Mouse (Mus musculus) adrenal gland, postnatal 36 days (tissue): ENCODE results near the gene Gng10. TPM values are rescaled to one million over a fixed set of nuclear protein-coding genes. Genes with fewer than 3 reads are reported as not detected.
A peak's percentile ranks its signal among the peaks of the same experiment; 100 is the strongest.

Experiments used
- DNase-seq, 2 experiments: peaks; one replicate each; pipeline ENCODE4 v3.0.0; 2021; ENCODE audit warnings: mixed read lengths in 1 of 2
- long read RNA-seq, 2 experiments: library from polyadenylated mRNA; stranded (forward); transcript quantifications; one replicate each; pipeline ENCODE4 v2.0.0; 2021; ENCODE audit warnings: borderline sequencing depth in 2 of 2
- total RNA-seq, 2 experiments: library from RNA; stranded (reverse); gene quantifications; 2 replicates each; pipeline ENCODE4 v1.2.3; 2021

The Gng10 gene
- 10 to 100 TPM; 32.9 to 33.2 TPM for total RNA-seq
- long read RNA-seq, experiment 1, transcript Gng10-201 (3 exons, 1,192 nt) = major isoform, 37 of 38 reads
- long read RNA-seq, experiment 1, partial matches to known transcripts = 0 of 38 reads
- long read RNA-seq, experiment 1, other reads (novel, unspliced or antisense) = 1 of 38 reads
- long read RNA-seq, experiment 2, transcript Gng10-201 (3 exons, 1,192 nt) = major isoform, 15 of 15 reads
- long read RNA-seq, experiment 2, partial matches to known transcripts = 0 of 15 reads
- long read RNA-seq, experiment 2, other reads (novel, unspliced or antisense) = 0 of 15 reads

DNA sequence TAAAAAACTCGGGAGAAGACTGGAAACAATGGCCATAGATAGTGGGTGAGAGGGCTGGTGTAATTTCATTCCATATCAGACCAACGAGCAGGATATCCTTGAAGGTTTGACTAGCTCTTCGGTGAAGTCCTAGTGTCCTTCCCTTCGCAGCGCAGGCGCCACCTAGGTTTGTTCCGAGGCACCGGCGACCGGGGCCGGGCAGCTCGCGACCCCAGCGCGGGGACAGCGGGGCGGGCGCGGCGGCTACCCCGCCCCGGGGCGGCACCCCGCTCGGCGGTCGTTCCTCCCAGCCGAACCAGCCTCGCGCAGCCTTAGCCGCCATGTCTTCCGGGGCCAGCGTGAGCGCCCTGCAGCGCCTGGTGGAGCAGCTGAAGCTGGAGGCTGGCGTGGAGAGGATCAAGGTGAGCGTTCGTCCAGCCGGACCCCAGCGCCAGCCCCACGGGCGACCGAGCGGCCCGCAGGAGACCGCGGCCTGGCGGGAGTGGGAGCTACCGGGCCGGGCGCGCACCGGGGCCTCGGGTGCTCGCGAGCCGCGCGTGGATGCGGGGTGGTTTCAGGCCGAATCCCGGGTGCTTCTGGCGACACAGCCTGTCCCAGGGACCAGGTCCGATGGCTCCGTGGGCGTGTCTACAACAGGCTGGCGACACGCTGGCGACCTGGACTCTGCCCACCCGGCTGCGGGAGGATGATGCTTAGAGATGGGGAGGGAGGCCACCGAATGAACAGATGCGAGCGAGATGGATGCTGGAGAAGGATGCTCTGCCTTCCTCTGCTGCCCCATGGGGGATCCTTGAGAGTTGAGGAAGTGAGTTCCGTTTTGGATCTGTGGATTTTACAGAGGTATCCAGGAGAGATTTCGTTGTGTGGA lies at the start of gene Gng10:
Gng10 (plus strand) TSS at position 171 of the 868 bp plus-strand sequence.
- DNase-seq = peak; percentile 81 to 87

DNA sequence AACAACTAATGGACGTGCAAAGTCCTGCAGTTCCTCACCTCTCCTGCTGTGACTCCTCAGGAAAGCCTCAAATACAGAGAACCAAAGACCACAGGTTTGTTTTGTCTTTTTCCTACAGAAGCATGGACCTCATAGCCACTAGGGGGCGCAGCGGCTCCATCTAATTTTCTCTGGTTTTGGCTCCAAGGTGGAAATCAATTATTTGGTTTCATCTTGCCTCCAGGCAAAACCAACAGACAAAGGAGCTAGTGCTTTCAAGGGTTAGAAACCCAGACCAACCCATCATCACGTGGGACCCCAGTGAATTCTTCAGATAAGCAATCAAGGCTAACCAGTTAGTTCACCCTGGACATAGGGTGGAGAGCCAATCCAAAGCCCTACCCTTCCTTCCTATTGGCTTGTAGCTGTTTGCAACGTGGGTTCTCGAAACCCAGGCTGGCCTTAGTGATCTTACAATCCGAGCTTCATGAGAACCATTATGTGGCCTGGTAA lies 49.7 kb upstream of the Gng10 start:
- peak; percentile 80 to 87 for DNase-seq

DNA sequence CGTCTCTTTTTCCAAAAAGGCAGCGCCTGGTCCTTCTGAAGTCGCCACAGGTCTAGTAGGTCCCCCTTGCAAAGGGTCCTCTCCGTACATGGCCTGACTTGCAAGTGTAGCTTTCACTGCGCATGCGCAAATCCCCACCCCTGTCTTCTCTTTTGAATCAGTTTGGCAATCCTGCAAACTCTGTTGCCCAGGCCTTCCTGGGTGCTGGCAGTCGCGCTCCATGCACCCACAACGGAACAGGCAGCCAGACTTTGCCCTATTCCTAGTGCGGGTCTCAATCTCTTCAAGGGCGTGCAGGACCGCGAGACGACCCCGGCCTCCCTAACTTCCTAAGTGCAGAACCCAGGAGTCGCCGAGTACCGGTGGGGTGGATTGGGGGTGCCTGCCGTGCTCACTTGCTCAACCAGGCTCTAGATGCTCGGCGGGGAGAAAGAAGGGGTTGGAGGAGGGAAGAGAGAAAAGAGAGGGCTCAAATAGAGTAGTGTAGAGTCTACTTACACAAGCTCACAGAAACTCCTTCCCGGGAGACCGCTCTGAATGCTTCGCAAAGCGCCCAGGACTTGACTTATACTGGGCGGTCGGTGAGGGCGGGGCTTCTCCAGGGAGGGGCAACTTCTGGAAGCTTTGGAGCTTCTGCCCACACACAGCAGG lies 48.2 kb upstream of the Gng10 start, which contains the start of gene Ptgr1:
Ptgr1 (minus strand) TSS at position 580 of the 651 bp plus-strand sequence.
- DNase-seq = peak; percentile 92

DNA sequence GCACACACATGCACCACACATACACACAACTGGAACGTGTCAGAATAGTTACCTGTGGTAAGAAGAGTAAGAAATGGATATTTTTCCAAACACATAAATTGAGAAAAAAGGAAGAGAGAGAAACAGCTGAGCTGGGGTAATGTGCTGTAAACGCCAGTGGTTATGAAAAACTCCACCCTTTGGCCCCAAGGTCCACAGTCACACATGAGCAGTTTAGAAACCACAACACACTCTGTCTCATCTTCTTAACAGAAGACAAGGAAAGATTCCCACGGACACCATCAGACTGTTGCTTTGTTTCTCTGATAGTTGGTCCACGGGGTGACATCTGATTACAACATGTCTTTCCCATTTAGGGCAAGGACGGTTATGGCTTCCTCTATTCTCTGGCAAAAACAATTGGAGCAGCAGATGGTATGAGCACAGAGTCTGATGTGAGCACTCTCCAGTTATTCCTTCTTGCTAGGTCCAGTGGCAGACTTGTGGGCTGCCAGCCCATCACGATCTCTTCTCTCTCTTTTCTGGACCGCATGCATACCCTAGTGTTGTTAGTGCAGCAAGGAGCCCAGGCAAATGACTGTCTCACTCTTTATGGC lies 45.5 kb upstream of the Gng10 start:
- DNase-seq = no peak

DNA sequence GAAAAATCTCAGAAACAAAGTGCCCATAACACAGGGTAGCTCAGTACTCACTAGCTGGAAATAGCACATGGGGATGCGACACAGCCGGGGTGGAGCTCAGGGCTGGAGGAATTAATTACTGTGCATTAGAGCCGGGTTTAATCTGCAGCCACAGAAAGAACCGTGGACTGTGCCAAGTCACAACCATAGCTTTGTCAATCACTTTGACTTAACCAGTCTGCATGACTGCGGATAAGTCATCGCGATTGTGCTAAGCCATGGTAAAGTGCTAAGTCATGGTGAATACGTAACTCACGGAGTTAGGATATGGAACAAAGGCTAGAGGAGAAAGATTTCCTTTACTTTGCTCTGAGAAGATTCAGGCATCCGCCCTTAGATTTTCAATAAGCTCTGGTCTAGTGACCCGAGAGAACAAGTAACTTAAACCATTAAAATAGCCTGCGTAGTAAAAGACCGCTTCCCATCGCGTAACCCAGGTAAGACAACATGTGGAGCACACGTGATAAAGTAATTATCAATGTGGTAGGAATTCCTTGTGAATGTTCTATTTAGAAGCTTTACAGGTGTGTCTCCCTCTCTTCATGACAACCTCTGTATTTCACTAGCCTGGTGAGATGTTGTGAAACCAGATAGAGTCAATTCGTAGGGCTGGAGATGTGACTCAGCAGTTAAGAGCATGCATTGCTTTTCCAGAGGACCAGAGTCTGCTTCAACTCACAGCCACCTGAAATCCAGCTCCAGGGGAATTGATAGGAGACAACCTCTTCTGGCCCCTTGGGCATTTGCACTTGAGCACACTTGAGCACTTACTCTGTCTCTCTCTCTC lies 44.1 kb upstream of the Gng10 start:
- no peak for DNase-seq

DNA sequence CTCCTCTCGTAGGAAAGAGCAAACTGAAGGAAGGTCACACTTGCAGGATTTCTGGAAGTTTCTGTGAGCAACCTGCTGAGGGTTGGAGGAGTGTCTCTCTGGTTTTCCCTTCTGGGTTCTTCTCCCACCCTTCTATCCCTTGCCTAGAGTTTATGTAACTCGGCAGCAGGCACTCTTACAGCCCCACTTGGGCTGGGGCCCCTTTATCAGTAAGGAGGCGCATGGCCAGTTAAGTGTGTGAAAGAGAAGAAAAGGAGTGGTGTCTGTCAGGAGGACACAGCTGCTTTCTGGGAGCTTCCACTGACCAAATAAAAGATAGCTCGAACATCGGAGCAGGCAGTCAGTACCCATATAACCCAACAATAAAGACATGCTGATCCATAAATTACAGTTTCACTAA lies 42.7 kb upstream of the Gng10 start:
- no peak for DNase-seq

DNA sequence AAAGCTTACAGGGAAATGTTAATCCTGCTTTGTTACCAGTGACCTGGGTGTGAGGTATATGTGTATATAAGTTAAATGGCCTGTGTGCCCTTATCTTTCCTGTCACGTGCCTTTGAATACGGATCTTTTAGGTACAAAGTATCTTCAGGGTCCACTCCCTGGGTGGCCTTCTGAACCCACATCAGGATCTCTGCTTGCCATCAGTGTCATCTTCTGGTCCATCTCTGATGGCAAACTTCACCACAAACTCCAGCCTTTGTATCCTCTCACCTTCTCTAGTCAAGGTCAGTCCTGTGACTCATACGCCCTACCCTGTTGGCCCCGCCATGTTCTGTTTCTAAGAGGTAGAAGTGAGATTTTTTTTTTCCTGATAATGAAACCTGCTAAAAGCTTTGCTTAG lies 40.1 kb upstream of the Gng10 start, which contains the start of gene Dnajc25:
Dnajc25 (plus strand) TSS at position 301 of the 400 bp plus-strand sequence.
- DNase-seq = peak in 1 of 2 experiments; percentile 18

DNA sequence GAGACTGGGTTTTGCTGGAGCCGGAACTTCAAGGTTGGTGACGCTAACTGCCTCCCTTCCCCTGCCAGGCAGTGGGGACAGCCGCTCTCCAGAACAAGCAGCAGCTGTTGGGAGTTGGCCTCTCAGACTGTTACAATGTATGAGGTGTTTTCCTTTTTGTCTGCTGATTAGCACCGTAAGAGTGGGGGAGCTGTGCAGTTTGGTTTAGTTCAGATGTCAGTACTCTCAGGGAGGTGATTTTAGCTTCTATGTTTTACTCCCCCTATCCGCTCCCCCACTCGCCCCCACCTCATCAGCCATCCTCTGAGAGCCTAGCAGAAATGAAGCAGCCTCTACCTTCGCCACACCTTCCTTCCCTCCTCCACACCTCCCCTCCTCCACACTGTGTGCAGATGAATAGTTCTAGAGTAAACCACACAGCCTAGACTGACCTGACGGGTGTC lies 39.6 kb upstream of the Gng10 start:
- DNase-seq = peak; percentile 51 to 64

DNA sequence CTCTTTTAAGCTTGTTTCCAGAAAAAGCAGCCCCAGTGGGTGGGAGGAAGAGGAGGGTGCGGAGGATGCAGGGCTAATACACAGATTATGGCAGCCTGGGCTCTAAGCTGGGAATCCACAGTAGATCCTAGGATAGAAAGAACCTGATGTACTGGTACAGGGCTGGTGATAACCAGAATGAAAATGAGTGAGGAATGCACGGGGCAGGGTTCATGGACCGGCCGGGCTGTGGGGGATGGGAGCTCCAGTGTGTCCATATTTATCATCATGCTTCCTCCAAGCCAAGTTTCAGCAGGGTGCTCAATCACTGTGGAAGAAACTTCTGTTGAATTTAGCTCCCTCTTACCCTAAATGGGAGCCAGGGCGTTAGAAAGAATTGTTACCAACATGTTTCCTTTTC lies 37.8 kb upstream of the Gng10 start:
- DNase-seq = peak in 1 of 2 experiments; percentile 69

DNA sequence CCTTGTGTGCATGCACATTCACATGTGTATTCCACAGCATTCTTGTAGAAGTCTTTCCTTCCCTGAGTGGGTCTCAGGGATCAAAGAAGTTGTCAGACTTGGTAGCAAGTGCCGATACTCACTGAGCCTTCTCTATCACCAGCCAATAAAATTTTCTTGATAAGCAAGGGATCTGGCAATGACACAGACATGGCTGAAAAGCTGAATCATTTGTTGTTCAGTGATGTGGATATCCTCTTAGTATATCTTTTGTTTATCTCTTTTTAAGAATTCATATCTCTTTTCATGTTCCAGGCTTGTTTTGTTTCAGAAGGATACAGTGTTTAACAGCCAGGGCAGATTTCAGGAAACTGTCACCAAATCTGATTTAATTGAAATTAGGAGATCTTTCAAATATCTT lies 36.2 kb upstream of the Gng10 start:
- DNase-seq = no peak

DNA sequence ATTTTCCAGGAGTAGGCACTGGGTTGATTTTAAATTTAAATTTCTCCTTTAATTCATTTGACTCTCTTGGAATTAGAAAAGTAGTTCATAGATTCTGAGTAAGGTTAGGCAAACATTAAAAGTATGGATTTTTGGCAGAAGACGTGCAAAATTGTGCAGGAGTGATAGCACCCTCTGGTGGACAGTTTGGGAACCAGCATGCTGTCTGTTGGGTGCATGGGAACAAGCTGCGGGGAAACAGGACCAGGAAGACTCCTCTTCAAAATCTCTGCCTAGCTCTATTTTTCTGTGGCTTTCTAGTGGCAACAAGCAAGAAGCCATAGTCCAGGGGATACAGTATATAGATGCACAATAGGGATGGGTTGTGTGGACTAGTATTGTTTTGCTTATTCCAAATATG lies 35.2 kb upstream of the Gng10 start:
- DNase-seq = peak; percentile 77 to 78

DNA sequence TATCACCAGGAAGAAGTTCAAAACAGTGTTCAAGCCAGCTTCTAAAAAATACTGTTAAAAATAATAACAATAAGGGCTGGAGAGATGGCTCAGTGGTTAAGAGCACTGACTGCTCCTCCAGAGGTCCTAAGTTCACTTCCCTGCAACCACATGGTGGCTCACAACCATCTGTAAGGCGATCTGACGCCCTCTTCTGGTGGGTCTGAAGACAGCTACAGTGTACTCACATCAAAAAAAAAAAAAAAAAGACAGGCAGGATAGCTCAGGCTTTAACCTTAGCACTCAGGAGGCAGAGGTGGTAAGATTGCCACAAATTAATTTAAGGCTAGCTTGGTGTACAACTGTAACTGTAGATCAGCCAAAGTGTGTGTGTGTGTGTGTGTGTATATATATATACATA lies 34.3 kb upstream of the Gng10 start:
- DNase-seq = peak; percentile 46 to 63

DNA sequence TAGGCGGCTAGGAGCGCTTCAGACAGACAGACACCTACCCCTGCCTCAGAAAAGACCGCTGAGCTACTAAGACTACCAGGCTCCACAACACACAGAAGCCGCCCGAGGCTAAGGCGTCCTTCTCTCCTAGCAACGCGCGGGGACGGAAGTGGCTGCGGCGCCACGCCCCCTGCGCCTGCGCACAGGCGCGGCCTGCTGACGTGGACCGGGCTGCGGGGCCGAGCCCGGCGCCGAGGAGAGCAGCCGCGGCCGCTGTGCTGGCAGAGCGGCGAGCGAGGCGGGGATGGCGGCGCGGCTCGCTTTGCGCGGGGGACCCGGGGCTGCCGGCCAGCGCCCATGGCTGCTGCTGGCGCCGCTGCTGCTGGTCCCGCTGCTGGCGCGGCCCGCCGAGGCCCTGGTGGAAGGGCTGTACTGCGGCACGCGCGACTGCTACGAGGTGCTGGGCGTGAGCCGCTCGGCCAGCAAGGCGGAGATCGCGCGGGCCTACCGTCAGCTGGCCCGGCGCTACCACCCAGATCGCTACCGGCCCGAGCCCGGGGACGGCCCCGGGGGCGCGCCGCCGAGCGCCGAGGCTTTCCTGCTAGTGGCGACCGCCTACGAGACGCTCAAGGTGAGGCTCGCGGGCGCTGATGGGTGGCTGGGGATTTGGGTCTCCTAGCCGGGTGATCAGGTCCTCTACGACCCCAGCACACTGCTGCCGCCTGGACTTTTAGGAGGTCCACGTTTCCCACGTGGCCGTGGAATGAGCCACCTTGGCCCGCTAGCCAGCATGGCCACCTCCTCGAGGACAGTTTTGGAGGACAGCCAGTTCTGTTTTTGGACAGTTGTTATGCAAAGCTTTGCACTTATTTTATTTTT lies 31.7 kb upstream of the Gng10 start, which contains the start of gene Gm20503:
Gm20503 (plus strand) TSS at position 263 of the 858 bp plus-strand sequence.
- peak; percentile 95 to 96 for DNase-seq

DNA sequence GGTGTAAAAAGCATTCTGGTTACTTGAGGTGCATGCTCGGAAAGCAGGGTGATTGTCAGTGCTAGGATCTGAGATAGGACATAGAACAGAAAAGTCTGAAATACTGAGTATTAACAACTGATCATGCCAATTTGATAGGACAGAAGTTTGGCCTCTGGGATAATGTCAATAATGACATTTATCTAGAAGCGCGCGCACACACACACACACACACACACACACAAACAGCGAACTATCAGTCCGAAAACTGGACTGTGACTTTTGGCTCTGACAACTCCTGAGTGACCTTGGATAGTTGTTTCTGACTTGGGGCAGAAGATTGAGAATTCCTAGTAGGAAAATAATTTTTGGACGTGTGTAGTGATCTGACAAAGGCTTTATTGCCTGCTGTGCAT lies 31.1 kb upstream of the Gng10 start:
- peak in 1 of 2 experiments; percentile 16 for DNase-seq

DNA sequence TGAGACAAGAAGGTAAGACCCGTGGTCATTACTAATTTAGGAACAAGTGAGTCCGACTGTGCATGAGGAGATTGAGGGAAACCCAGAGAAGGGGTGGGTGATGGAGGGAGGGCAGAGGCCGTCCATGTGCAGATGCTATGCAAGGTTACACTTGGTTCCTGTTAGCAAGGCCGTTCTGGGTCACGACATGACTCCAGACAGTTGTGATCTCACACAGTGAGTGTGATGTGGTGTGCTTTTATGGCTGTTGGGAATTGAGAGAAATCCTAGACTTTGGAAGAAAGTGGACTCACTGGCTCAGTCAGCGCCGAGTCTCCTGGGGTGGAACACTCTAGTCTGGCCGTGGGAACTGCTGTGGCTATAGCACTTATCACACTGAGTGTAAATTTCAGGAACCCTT lies 28.7 kb upstream of the Gng10 start:
- DNase-seq = no peak

DNA sequence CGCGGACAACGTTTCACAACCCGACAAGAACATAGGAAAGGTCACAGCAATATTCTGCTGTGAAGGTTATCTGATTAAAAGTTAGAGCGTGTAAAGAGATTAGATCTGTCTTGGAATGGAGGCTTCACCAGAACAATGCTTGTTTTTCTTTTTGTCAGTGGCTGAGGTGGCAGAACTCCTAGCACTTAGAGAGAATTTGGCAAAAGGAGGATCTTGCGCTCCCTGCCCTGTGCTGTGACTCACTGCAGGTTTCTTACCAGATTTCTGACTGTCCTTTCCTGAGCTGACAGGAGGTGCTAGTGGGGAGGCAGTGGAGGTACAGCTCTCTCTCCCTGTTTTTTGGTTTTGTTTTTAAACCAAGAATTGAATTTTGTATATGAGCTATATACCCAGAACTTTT lies 27.9 kb upstream of the Gng10 start:
- peak; percentile 31 to 38 for DNase-seq

DNA sequence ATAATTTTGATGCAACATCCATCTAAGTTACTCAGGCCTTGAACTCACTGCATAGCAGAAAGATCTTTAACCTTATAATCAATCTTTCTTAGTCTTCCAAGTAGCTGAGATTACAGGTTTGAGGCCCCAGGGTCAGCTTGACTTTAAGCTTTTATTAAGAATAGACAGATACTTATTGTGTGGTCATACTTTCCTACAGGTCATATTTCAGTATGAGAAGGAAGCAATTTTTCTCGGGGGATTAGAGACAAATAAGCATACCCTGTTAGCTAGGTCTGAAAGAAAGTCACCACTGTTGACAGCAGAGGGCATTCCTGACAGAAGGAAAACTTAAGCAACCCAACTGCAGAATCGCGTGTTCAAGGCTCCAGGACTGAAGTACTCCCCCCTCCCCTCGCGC lies 26.9 kb upstream of the Gng10 start:
- DNase-seq = no peak

DNA sequence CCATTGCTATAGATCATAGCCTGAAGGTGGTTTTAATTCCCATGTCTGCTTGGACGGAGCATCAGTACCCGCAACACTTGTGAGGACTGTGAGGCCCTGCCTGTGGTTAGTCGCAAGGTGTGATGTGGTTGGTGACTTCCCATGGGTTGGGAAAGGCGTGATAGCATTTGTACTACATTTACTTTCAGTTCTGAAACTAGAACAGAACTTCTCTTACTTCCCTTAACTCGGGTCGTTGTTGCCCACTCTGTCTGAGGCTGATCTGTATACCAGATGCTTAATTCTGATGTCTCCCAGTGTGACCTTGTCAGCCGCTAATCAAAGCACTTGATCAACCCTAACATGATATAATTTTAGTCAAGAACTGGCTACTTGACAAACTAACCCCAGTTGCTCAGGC lies 25.7 kb upstream of the Gng10 start:
- no peak for DNase-seq

DNA sequence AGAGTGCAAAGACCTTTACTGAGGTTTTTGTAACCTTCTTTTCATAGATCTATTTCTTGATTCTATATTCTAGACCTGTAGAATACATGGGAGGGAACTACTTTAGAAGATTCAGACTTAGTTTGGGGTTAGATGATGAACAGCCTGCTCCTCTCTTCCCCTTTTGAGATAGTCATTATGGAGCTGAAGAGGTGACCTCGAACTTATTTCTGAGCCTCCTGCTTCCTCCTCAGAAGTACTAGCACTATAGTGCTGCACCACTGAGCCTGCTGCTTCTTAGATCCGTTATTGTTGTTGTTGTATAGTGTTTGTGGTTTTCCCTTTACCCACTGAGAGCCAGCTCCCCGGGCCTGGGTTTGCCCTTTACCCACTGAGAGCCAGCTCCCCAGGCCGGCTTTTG lies 25.2 kb upstream of the Gng10 start:
- peak in 1 of 2 experiments; percentile 25 for DNase-seq

DNA sequence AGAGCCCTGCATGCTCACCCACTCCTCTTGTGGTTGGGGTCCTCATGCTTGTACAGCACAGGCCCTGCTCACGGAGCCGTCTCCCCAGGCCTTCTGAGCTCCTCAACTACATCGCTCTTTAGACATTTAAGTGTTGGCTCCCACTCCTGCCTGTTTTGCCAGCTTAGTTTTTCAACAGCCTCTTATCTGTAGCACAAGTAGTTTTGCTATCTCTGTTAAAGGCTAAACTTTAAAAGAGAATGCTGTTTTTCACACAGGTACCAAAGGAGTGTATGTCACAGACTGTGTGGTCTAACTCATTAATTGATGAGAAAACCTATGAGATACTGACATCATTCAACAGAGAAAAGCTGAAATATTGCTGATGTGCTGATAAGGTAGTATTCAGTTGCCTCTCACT lies 23.4 kb upstream of the Gng10 start:
- DNase-seq = no peak
